Comparison of ENCODE assay signal across 22 mouse cellular contexts in genomic region chr8:46896005-46896404, GRCm38 (mm10).
"Had no signal": no experiment of that assay in that cellular context is flagged by ENCODE, and none has a peak within 500 bp of the region (broad histone marks: within the 10 kb centered on the region; RNA-seq: fewer than 3 reads in every experiment).

No protein-coding gene starts in this region.

- H3K27ac ChIP-seq: kidney, postnatal 0 days; layer of hippocampus, adult 2 months; limb, embryonic 10.5 days; limb, embryonic 13.5 days; liver, embryonic 12.5 days; liver, embryonic 15.5 days; lung, embryonic 15.5 days; midbrain, embryonic 12.5 days; midbrain, embryonic 15.5 days; neural tube, embryonic 13.5 days; stomach, embryonic 15.5 days had no signal

- H3K36me3 ChIP-seq: limb, embryonic 10.5 days; limb, embryonic 13.5 days; liver, embryonic 12.5 days; liver, embryonic 15.5 days; lung, embryonic 15.5 days; midbrain, embryonic 12.5 days; midbrain, embryonic 15.5 days; neural tube, embryonic 13.5 days; stomach, embryonic 15.5 days had no signal

- H3K27me3 ChIP-seq: limb, embryonic 13.5 days; liver, embryonic 12.5 days; liver, embryonic 15.5 days; lung, embryonic 15.5 days; midbrain, embryonic 12.5 days; midbrain, embryonic 15.5 days; neural tube, embryonic 13.5 days; stomach, embryonic 15.5 days had no signal

- ATAC-seq: liver, embryonic 12.5 days; midbrain, embryonic 15.5 days had no signal

- H3K4me3 ChIP-seq: layer of hippocampus, adult 2 months; limb, embryonic 10.5 days; limb, embryonic 13.5 days; liver, embryonic 12.5 days; liver, embryonic 15.5 days; lung, embryonic 15.5 days; megakaryocyte, embryonic 14.5 days; midbrain, embryonic 12.5 days; midbrain, embryonic 15.5 days; neural tube, embryonic 13.5 days; stomach, embryonic 15.5 days had no signal

- H3K9ac ChIP-seq: limb, embryonic 13.5 days; liver, embryonic 12.5 days; liver, embryonic 15.5 days; lung, embryonic 15.5 days; midbrain, embryonic 12.5 days; midbrain, embryonic 15.5 days; neural tube, embryonic 13.5 days; stomach, embryonic 15.5 days had no signal

- H3K4me2 ChIP-seq: limb, embryonic 13.5 days; liver, embryonic 12.5 days; liver, embryonic 15.5 days; lung, embryonic 15.5 days; midbrain, embryonic 12.5 days; midbrain, embryonic 15.5 days; neural tube, embryonic 13.5 days; stomach, embryonic 15.5 days had no signal

- H3K4me1 ChIP-seq: liver, embryonic 12.5 days; liver, embryonic 15.5 days; midbrain, embryonic 12.5 days; midbrain, embryonic 15.5 days had no signal

- DNase-seq: kidney, postnatal 25 days; layer of hippocampus, adult 9-11 months; liver; lung, adult 18-20 months; lung, postnatal 10 days; retina, postnatal 1 day; right cerebral cortex, postnatal 25 days; spleen, adult 18-20 months; thymus, adult 18-20 months; thymus, postnatal 36 days had no signal

- H3K9me3 ChIP-seq: limb, embryonic 10.5 days; limb, embryonic 13.5 days; liver, embryonic 12.5 days; liver, embryonic 15.5 days; lung, embryonic 15.5 days; midbrain, embryonic 12.5 days; midbrain, embryonic 15.5 days; neural tube, embryonic 13.5 days; stomach, embryonic 15.5 days had no signal
